Mouse (Mus musculus) CH12.LX (cell line): ENCODE measurements around the gene Avpr2. TPM values are rescaled to one million over a fixed set of nuclear protein-coding genes. Genes with fewer than 3 reads are reported as not detected.

Source experiments
- DNase-seq: peaks from one replicate; pipeline ENCODE4 v3.0.0-alpha.2; 2013; ENCODE audit errors: extremely low read depth
- H3K27ac ChIP-seq: 2 replicates; pipeline ENCODE4 v1.5.1; 2012; ENCODE audit warnings: low read depth, mild to moderate bottlenecking, control low read depth, moderate library complexity; ENCODE audit not compliant: insufficient read depth
- H3K27me3 ChIP-seq: replicated peaks from 2 replicates; pipeline ENCODE3; 2012; ENCODE audit warnings: inconsistent platforms
- H3K36me3 ChIP-seq, 2 experiments: replicated peaks in 1 of 2; 2 replicates each; pipeline versions ENCODE3 to v1.6.1; 2012; ENCODE audit warnings: inconsistent platforms in 1 of 2, low read length in 1 of 2, mild to moderate bottlenecking in 1 of 2, mixed read lengths in 1 of 2, moderate library complexity in 1 of 2; ENCODE audit not compliant: control insufficient read depth in 1 of 2, insufficient read depth in 1 of 2
- H3K4me1 ChIP-seq, 2 experiments: 2 replicates each; pipeline ENCODE4 v1.6.1; 2012; ENCODE audit warnings: inconsistent platforms in 1 of 2, moderate library complexity in 1 of 2; ENCODE audit not compliant: insufficient read depth in 2 of 2, control insufficient read depth in 1 of 2
- H3K4me2 ChIP-seq: 2 replicates; pipeline ENCODE4 v1.6.1; 2012; ENCODE audit warnings: low read depth, mild to moderate bottlenecking, control low read depth; ENCODE audit not compliant: poor library complexity, insufficient read depth, severe bottlenecking
- H3K4me3 ChIP-seq, 3 experiments: fragments of 150-350 bp in 1 of 3; sonication (generic) in 1 of 3; replicated peaks in 1 of 3; 2 replicates each; pipeline versions ENCODE3 to v1.5.1; 2011 to 2012; ENCODE audit warnings: low read depth in 2 of 3, low read length in 2 of 3, mild to moderate bottlenecking in 2 of 3, moderate library complexity in 2 of 3, control low read depth in 1 of 3, improper control_type of control experiment in 1 of 3, inconsistent platforms in 1 of 3, mixed read lengths in 1 of 3; ENCODE audit not compliant: poor library complexity in 1 of 3
- H3K79me2 ChIP-seq: replicated peaks from 2 replicates; pipeline ENCODE4 v1.6.1; 2012; ENCODE audit warnings: mild to moderate bottlenecking, moderate library complexity; ENCODE audit not compliant: control insufficient read depth, poor library complexity, insufficient read depth, severe bottlenecking; ENCODE audit errors: extremely low read depth
- H3K9ac ChIP-seq: 2 replicates; pipeline ENCODE4 v1.6.1; 2012; ENCODE audit warnings: low read depth, mild to moderate bottlenecking, control low read depth, moderate library complexity; ENCODE audit not compliant: insufficient read depth
- H3K9me3 ChIP-seq: replicated peaks from 2 replicates; pipeline ENCODE3; 2012; ENCODE audit warnings: low read length, inconsistent platforms, mixed read lengths
- CHD1 ChIP-seq: IDR thresholded peaks from 2 replicates; pipeline ENCODE4 v1.6.1; 2012; ENCODE audit warnings: low read depth, low read length, improper control_type of control experiment, inconsistent platforms
- ELF1 ChIP-seq: IDR thresholded peaks from 2 replicates; pipeline ENCODE4 v1.6.1; 2014; ENCODE audit warnings: low read depth, mild to moderate bottlenecking, inconsistent platforms, low read length, improper control_type of control experiment
- ETS1 ChIP-seq: conservative IDR thresholded peaks from 2 replicates; pipeline ENCODE4 v1.6.1; 2012; ENCODE audit warnings: low read depth, mild to moderate bottlenecking, inconsistent platforms, low read length, improper control_type of control experiment, moderate library complexity
- GABPA ChIP-seq: IDR thresholded peaks from 2 replicates; pipeline ENCODE4 v1.6.1; 2012; ENCODE audit warnings: low read depth, low read length, improper control_type of control experiment, inconsistent platforms; ENCODE audit not compliant: insufficient replicate concordance
- HCFC1 ChIP-seq: IDR thresholded peaks from 2 replicates; pipeline ENCODE4 v1.6.1; 2012; ENCODE audit warnings: low read depth, mild to moderate bottlenecking, inconsistent platforms, low read length, improper control_type of control experiment
- JUN ChIP-seq: IDR thresholded peaks from 2 replicates; pipeline ENCODE4 v1.6.1; 2011; ENCODE audit warnings: low read depth, mild to moderate bottlenecking, low read length, improper control_type of control experiment, moderate library complexity; ENCODE audit not compliant: insufficient read depth
- JUND ChIP-seq: conservative IDR thresholded peaks from 2 replicates; pipeline ENCODE4 v1.6.1; 2011; ENCODE audit warnings: low read depth, low read length, improper control_type of control experiment
- MAX ChIP-seq: IDR thresholded peaks from 2 replicates; pipeline ENCODE4 v1.6.1; 2011; ENCODE audit warnings: low read length, improper control_type of control experiment
- MEF2A ChIP-seq: IDR thresholded peaks from 2 replicates; pipeline ENCODE4 v1.6.1; 2014; ENCODE audit warnings: low read depth, mild to moderate bottlenecking, inconsistent platforms, low read length, improper control_type of control experiment, borderline replicate concordance
- MYC ChIP-seq: IDR thresholded peaks from 2 replicates; pipeline ENCODE4 v1.6.1; 2011; ENCODE audit warnings: low read depth, mild to moderate bottlenecking, improper control_type of control experiment, low read length
- NRF1 ChIP-seq: IDR thresholded peaks from 2 replicates; pipeline ENCODE4 v1.6.1; 2014; ENCODE audit warnings: low read depth, mild to moderate bottlenecking, inconsistent platforms, low read length, improper control_type of control experiment, moderate library complexity
- PAX5 ChIP-seq: IDR thresholded peaks from 2 replicates; pipeline ENCODE4 v1.6.1; 2012; ENCODE audit warnings: low read length, inconsistent platforms, mixed read lengths
- POLR2AphosphoS2 ChIP-seq: IDR thresholded peaks from 2 replicates; pipeline ENCODE4 v1.6.1; 2011; ENCODE audit warnings: low read depth, low read length, improper control_type of control experiment
- RAD21 ChIP-seq: IDR thresholded peaks from 2 replicates; pipeline ENCODE4 v1.6.1; 2011; ENCODE audit warnings: low read depth, mild to moderate bottlenecking, low read length, improper control_type of control experiment, moderate library complexity
- SIN3A ChIP-seq: IDR thresholded peaks from 2 replicates; pipeline ENCODE4 v1.6.1; 2012; ENCODE audit warnings: low read length, improper control_type of control experiment, inconsistent platforms
- UBTF ChIP-seq: IDR thresholded peaks from 2 replicates; pipeline ENCODE4 v1.6.1; 2012; ENCODE audit warnings: low read depth, mild to moderate bottlenecking, inconsistent platforms, low read length, improper control_type of control experiment, moderate library complexity
- ZNF384 ChIP-seq: IDR thresholded peaks from 2 replicates; pipeline ENCODE4 v1.6.1; 2012; ENCODE audit warnings: low read depth, low read length, improper control_type of control experiment, inconsistent platforms
- dilution Hi-C: fragments of 300-500 bp; cut with MboI; formaldehyde crosslinking; loops from 2 replicates; pipeline ENCODE4 v1.14.3; 2020; ENCODE audit warnings: low sequenced_read_pairs; ENCODE audit not compliant: extremely low pct_unique_long_range_greater_than_20kb, extremely low pct_ligation_motif_present
- in situ Hi-C: fragments of 300-500 bp; cut with MboI; formaldehyde crosslinking; loops from 3 replicates; pipeline ENCODE4 v1.14.3; 2019; ENCODE audit warnings: low sequenced_read_pairs, low pct_ligation_motif_present, low pct_unique_long_range_greater_than_20kb, mixed read lengths
- polyA plus RNA-seq: library from polyadenylated mRNA; unstranded; fragments of >175 nt; gene quantifications from 2 replicates; pipeline ENCODE4 v1.2.1, GENCODE M21; 2012; ENCODE audit warnings: low read depth; ENCODE audit not compliant: insufficient read length
- total RNA-seq, 2 experiments: library from RNA; depleted of rRNA; stranded (reverse); fragments of 300-350 nt in 1 of 2; fragments of >200 nt in 1 of 2; gene quantifications; 2 replicates each; pipeline ENCODE4 v1.2.3; 2012 to 2014

The Avpr2 gene
- total and polyA plus RNA-seq, 3 experiments: 0.20 to 0.34 TPM; not detected in 1

GRCm38 (mm10) chrX:73871474-73871873 is 20.4 kb upstream of the Avpr2 start:
- in situ Hi-C loops (no loop called here), dilution Hi-C loops (no loop called here)
- no peak overlapping the region for H3K4me2 ChIP-seq
- H3K9ac ChIP-seq: no peak overlapping the region
- peaks cover 4% of the 10 kb centered on the region in 2 experiments; a peak in 1 of 4 replicates for H3K4me1 ChIP-seq
- H3K9me3 ChIP-seq: no peaks in the 10 kb centered on the region
- H3K4me3 ChIP-seq: no peak overlapping the region
- no peaks in the 10 kb centered on the region for H3K79me2 ChIP-seq
- H3K27ac ChIP-seq: no peak overlapping the region
- H3K27me3 ChIP-seq: no peaks in the 10 kb centered on the region
- TF ChIP-seq MEF2A: no peak
- no peak for TF ChIP-seq GABPA
- no peak for TF ChIP-seq CHD1
- no peak for TF ChIP-seq ETS1
- TF ChIP-seq NRF1: no peak
- TF ChIP-seq JUND: no peak
- no peak for TF ChIP-seq MYC
- no peak for DNase-seq
- no peaks in the 10 kb centered on the region for H3K36me3 ChIP-seq

- Histone ChIP-seq H3K27me3 (no peaks in the 10 kb centered on the region), H3K9ac (no peak overlapping the region), H3K4me3 (no peak overlapping the region), H3K27ac (no peak overlapping the region), H3K79me2 (no peaks in the 10 kb centered on the region), H3K4me2 (no peak overlapping the region), H3K36me3 (no peaks in the 10 kb centered on the region), H3K9me3 (no peaks in the 10 kb centered on the region), H3K4me1 (peaks cover 4% of the 10 kb centered on the region in 2 experiments; a peak in 1 of 4 replicates)
- TF ChIP-seq SIN3A (no peak), JUN (no peak), ELF1 (no peak), UBTF (no peak), MAX (no peak), POLR2AphosphoS2 (no peak), PAX5 (no peak), HCFC1 (no peak), MYC (no peak), RAD21 (no peak), ZNF384 (no peak), ETS1 (no peak)
- DNase-seq: no peak
- in situ Hi-C loops (no loop called here), dilution Hi-C loops (no loop called here)
Observed at GRCm38 (mm10) chrX:73871956-73872355, 19.9 kb upstream of the Avpr2 start.
